Mouse (Mus musculus) heart, embryonic 12.5 days (tissue): ENCODE measurements around the gene Dcaf15. TPM values are rescaled to one million over a fixed set of nuclear protein-coding genes. Genes with fewer than 3 reads are reported as not detected.
A peak's percentile ranks its signal among the peaks of the same experiment; 100 is the strongest.

Experiments
- ATAC-seq: fragments of 200-750 bp; cut with Nextera tagmentation; 2 replicates; pipeline ENCODE4 v1.8.0; 2017; ENCODE audit warnings: moderate TSS enrichment, moderate library complexity; ENCODE audit not compliant: insufficient number of reproducible peaks, low FRiP score
- H3K27ac ChIP-seq: fragments of 300-500 bp; sonication (generic); 2 replicates; pipeline ENCODE4 v1.5.1; 2016; ENCODE audit warnings: mild to moderate bottlenecking, moderate library complexity; ENCODE audit not compliant: poor library complexity, severe bottlenecking
- H3K27me3 ChIP-seq: fragments of 300-500 bp; sonication (generic); replicated peaks from 2 replicates; pipeline ENCODE4 v1.6.1; 2016; ENCODE audit warnings: mild to moderate bottlenecking, moderate library complexity
- H3K36me3 ChIP-seq: fragments of 300-500 bp; sonication (generic); 2 replicates; pipeline ENCODE4 v1.6.1; 2016; ENCODE audit warnings: mild to moderate bottlenecking, moderate library complexity
- H3K4me1 ChIP-seq: fragments of 300-500 bp; sonication (generic); replicated peaks from 2 replicates; pipeline ENCODE4 v1.6.1; 2016; ENCODE audit warnings: mild to moderate bottlenecking
- H3K4me2 ChIP-seq: fragments of 300-500 bp; sonication (generic); 2 replicates; pipeline ENCODE4 v1.6.1; 2016; ENCODE audit warnings: mild to moderate bottlenecking, moderate library complexity
- H3K4me3 ChIP-seq: fragments of 300-500 bp; sonication (generic); 2 replicates; pipeline ENCODE4 v1.5.1; 2016; ENCODE audit warnings: mild to moderate bottlenecking
- H3K9ac ChIP-seq: fragments of 300-500 bp; sonication (generic); 2 replicates; pipeline ENCODE4 v1.6.1; 2016; ENCODE audit warnings: mild to moderate bottlenecking, moderate library complexity
- H3K9me3 ChIP-seq: fragments of 300-500 bp; sonication (generic); replicated peaks from 2 replicates; pipeline ENCODE4 v1.6.1; 2016; ENCODE audit warnings: mild to moderate bottlenecking, moderate library complexity
- WGBS: fragments of 180-500 bp; shearing (Covaris S2); methylation state at CpG from one replicate; pipeline ENCODE4 v1.1.7; 2016; 5-methylcytosine and 5-hydroxymethylcytosine counted together
- polyA plus RNA-seq: library from polyadenylated mRNA; unstranded; fragments of >200 nt; fragmentation: Nextera tagmentation; extraction: Ambion mirVana; gene quantifications from 2 replicates; pipeline ENCODE4 v1.2.1, GENCODE M21; 2016

Dcaf15 gene
- polyA plus RNA-seq, 1 experiment from 2014 or later, result 10.5 TPM

DNA sequence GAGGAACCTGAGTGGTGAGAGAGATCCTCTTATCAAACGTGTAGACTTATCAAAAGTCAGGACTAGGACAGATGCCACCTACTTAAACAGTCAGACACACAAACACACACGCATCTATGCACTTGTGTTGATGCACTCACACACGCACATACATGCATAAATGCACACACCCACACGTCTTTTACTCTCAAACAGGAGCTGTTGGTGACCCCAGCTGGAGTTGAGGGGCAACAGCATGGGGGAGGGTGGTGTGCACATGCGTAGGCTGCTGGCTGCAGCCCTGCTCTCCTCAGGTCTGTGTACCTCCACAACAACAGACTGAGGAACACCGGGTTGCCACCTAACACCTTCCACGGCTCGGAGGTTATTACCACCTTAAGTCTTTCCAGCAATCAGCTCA, 23.7 kb upstream of the Dcaf15 start:
- no peak for ATAC-seq
- H3K36me3 ChIP-seq, result peaks cover 17% of the 10 kb centered on the region
- H3K27me3 ChIP-seq, result peaks cover 33% of the 10 kb centered on the region
- no peak overlapping the region for H3K27ac ChIP-seq
- H3K9ac ChIP-seq, result no peak overlapping the region
- H3K4me3 ChIP-seq, result no peak overlapping the region
- H3K4me2 ChIP-seq, result no peak overlapping the region
- H3K9me3 ChIP-seq, result no peaks in the 10 kb centered on the region
- H3K4me1 ChIP-seq, result peaks cover 7% of the 10 kb centered on the region; the same call in 1 of the 2 replicates
- WGBS, result 59% methylated on average over 8 of the region's 8 CpGs

GRCm38 (mm10) chr8:84127202-84127901, 22.8 kb upstream of the Dcaf15 start:
- Histone ChIP-seq H3K27me3 (peaks cover 33% of the 10 kb centered on the region), H3K4me1 (peaks cover 7% of the 10 kb centered on the region; the same call in 1 of the 2 replicates), H3K4me3 (no peak overlapping the region), H3K9me3 (no peaks in the 10 kb centered on the region), H3K27ac (no peak overlapping the region), H3K9ac (no peak overlapping the region), H3K36me3 (peaks cover 8% of the 10 kb centered on the region; the same call in 1 of the 2 replicates), H3K4me2 (no peak overlapping the region)
- 56% methylated on average over 17 of the region's 17 CpGs for WGBS
- 0 out of 2 replicates have a peak, but pooled peaks have one; percentile 22 for ATAC-seq

DNA sequence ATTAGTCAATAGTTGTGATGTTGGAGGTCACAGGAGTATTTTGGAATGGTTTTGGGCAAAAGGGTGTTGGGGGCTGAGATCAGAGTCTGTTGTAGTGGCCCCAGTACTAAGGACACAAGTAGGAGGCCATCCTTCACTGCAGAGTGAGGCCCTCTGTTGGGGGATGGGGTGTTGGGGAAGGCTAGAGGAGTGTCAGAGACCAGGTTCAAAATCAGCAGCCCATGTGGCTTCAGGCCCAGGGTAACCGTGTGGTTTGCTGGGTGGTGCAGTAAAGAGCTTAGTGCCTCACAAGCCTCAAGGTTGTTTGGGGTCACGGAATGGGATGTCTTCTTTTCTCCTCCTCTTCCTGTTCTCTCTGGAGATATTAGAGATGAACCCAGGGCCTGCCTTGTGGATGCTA, 22.2 kb upstream of the Dcaf15 start:
- no peak overlapping the region for H3K9ac ChIP-seq
- peaks cover 30% of the 10 kb centered on the region for H3K27me3 ChIP-seq
- H3K9me3 ChIP-seq, result no peaks in the 10 kb centered on the region
- H3K4me3 ChIP-seq, result no peak overlapping the region
- no peak for ATAC-seq
- H3K4me2 ChIP-seq, result no peak overlapping the region
- H3K27ac ChIP-seq, result no peak overlapping the region
- H3K36me3 ChIP-seq, result 0 out of 2 replicates have a peak, but pooled peaks cover 1% of the 10 kb centered on the region
- 59% methylated on average over 2 of the region's 2 CpGs for WGBS
- H3K4me1 ChIP-seq, result peaks cover 7% of the 10 kb centered on the region; the same call in 1 of the 2 replicates

GRCm38 (mm10) chr8:84125656-84126055, 21.1 kb upstream of the Dcaf15 start, which contains the start of gene Podnl1:
Podnl1 (plus strand) TSS chr8:84125989.
- H3K27me3 ChIP-seq, result peaks cover 21% of the 10 kb centered on the region
- no peaks in the 10 kb centered on the region for H3K36me3 ChIP-seq
- ATAC-seq, result no peak
- H3K4me1 ChIP-seq, result peaks cover 5% of the 10 kb centered on the region; the same call in 1 of the 2 replicates
- H3K9me3 ChIP-seq, result no peaks in the 10 kb centered on the region
- H3K4me3 ChIP-seq, result no peak within 1 kb of the TSS
- 64% methylated on average over 9 of the region's 9 CpGs for WGBS
- H3K4me2 ChIP-seq, result no peak within 1 kb of the TSS
- H3K9ac ChIP-seq, result no peak within 1 kb of the TSS
- no peak within 1 kb of the TSS for H3K27ac ChIP-seq

GRCm38 (mm10) chr8:84122151-84122550, 17.6 kb upstream of the Dcaf15 start:
- WGBS, result 68% methylated on average over 3 of the region's 3 CpGs
- H3K27ac ChIP-seq, result no peak overlapping the region

DNA sequence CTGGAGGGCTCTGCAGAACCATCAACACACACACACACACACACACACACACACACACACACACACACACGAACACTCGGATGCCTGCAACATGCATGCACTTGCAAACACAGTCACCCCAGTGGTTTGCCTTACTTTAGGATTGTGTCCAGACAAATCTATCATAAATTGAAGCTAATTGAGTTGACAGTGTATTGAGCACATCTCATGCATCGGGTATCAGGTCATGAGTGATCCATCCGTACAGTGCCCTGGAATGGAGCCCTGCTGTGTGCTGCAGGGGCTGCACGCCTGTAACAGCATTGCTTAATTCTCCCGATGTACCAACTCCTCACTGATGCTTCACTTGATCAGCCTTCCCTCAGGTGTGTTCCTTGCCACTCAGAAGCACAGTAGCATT, 11.1 kb upstream of the Dcaf15 start:
- Histone ChIP-seq H3K9me3 (peaks cover 4% of the 10 kb centered on the region; the same call in 1 of the 2 replicates), H3K4me3 (no peak overlapping the region), H3K36me3 (no peaks in the 10 kb centered on the region), H3K9ac (no peak overlapping the region), H3K4me2 (no peak overlapping the region), H3K27me3 (no peaks in the 10 kb centered on the region; the same call in 1 of the 2 replicates), H3K4me1 (peaks cover 4% of the 10 kb centered on the region; the same call in 1 of the 2 replicates), H3K27ac (no peak overlapping the region)
- WGBS, result 84% methylated on average over 6 of the region's 6 CpGs
- no peak for ATAC-seq

More at GRCm38 (mm10) chr8:84122151-84122550, 17.6 kb upstream of the Dcaf15 start:
- Histone ChIP-seq H3K9ac (no peak overlapping the region), H3K4me3 (no peak overlapping the region), H3K4me2 (no peak overlapping the region), H3K9me3 (peaks cover 4% of the 10 kb centered on the region; the same call in 1 of the 2 replicates), H3K27me3 (0 out of 2 replicates have a peak, but pooled peaks cover 9% of the 10 kb centered on the region), H3K4me1 (no peaks in the 10 kb centered on the region), H3K36me3 (no peaks in the 10 kb centered on the region)
- ATAC-seq, result no peak

DNA sequence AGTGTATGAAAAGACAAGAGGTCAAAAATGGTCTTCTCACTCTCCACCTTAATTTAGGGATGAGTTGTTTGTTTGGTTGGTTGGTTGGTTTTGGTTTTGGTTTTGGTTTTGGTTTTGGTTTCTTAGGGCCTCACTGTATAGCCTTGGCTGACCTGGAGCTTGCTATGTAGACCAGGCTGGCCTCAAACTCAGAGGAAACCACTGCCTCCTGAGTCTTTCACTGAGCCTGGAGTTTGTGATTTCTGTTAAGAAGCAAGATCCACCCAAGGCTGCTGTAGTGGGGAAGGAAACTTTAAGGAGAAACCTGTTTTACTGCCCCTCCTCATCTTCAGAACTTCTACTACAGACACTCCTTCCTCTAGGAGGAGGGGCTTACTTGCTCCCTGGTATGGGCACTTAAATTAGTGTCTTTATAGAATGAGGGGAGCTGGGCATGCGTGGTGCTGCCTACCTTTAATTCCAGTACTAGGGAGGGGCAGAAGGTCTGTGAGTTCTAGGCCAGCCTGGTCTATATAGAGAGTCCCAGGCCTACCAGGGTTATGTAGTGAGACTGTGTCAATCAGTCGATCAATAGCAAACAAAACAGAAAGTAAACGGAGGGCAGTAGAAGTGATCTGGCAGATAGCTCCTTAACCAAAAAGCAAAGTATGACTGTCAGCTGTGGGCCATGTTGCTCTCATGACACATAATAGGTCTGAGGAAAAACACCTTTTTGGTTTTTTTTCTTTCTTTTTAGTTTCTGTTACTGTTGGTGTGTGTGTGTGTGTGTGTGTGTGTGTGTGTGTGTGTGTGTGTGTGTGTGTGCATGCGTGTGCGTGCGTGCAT, 1.9 kb upstream of the Dcaf15 start:
- WGBS, result 96% methylated on average over 6 of the region's 6 CpGs
- Histone ChIP-seq H3K9me3 (peaks cover 3% of the 10 kb centered on the region; the same call in 1 of the 2 replicates), H3K27me3 (no peaks in the 10 kb centered on the region), H3K27ac (no peak overlapping the region), H3K4me1 (peaks cover 22% of the 10 kb centered on the region), H3K36me3 (peaks cover 15% of the 10 kb centered on the region), H3K4me3 (no peak overlapping the region), H3K4me2 (no peak overlapping the region), H3K9ac (no peak overlapping the region)
- ATAC-seq, result no peak

- H3K4me1 ChIP-seq, result peaks cover 22% of the 10 kb centered on the region
- H3K36me3 ChIP-seq, result peaks cover 23% of the 10 kb centered on the region
- WGBS, result 85% methylated on average over 2 of the region's 2 CpGs
- no peak overlapping the region for H3K9ac ChIP-seq
- H3K9me3 ChIP-seq, result peaks cover 3% of the 10 kb centered on the region; the same call in 1 of the 2 replicates
- H3K27ac ChIP-seq, result no peak overlapping the region
- no peaks in the 10 kb centered on the region for H3K27me3 ChIP-seq
- H3K4me2 ChIP-seq, result no peak overlapping the region
- H3K4me3 ChIP-seq, result no peak overlapping the region
- ATAC-seq, result no peak
Measured at GRCm38 (mm10) chr8:84105676-84106075, 1.1 kb upstream of the Dcaf15 start.

DNA sequence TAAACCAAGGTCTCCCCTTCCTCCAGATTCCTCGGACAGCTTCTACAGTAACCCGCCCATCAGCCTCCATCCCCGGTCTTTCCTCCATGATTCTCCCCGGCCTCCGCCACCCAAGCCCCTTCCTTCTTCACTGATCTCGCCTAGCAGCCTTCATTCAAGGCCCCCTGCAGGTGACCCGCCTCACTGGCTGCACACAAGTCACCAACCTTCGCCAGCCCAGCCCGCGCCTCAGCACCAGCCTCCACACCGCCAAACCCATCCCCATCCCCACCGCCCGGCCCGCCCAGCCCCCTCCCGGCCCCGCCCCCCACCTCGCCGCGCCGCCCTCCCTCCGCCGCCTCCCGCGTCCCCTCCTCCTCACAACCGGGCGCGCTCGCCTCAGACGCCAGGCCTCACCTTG, 347 bp downstream of the Dcaf15 start:
- peak; percentile 86 for ATAC-seq
- Histone ChIP-seq H3K9me3 (peaks cover 3% of the 10 kb centered on the region; the same call in 1 of the 2 replicates), H3K4me3 (peak overlapping the region; percentile 73), H3K36me3 (peaks cover 36% of the 10 kb centered on the region), H3K27ac (peak overlapping the region; percentile 79), H3K27me3 (no peaks in the 10 kb centered on the region), H3K9ac (peak overlapping the region; percentile 82), H3K4me1 (peaks cover 22% of the 10 kb centered on the region), H3K4me2 (peak overlapping the region; percentile 82)
- WGBS, result 0% methylated on average over 21 of the region's 29 CpGs

GRCm38 (mm10) chr8:84103601-84104000, 967 bp downstream of the Dcaf15 start:
- Histone ChIP-seq H3K27ac (no peak overlapping the region), H3K27me3 (no peaks in the 10 kb centered on the region), H3K9me3 (peaks cover 3% of the 10 kb centered on the region; the same call in 1 of the 2 replicates), H3K4me1 (peaks cover 22% of the 10 kb centered on the region), H3K36me3 (peaks cover 42% of the 10 kb centered on the region), H3K9ac (peak overlapping the region; percentile 82), H3K4me3 (peak overlapping the region; percentile 73), H3K4me2 (peak overlapping the region; percentile 82)
- no peak for ATAC-seq
- 54% methylated on average over 3 of the region's 3 CpGs for WGBS
